Mouse (Mus musculus) liver, postnatal 0 days (tissue): Measurements from ENCODE around the gene Sftpd. TPM values are rescaled to one million over a fixed set of nuclear protein-coding genes. Genes with fewer than 3 reads are reported as not detected.

Source experiments
- ATAC-seq: fragments of 200-750 bp; cut with Nextera tagmentation; 2 replicates; pipeline ENCODE4 v1.8.0; 2017; ENCODE audit warnings: mild to moderate bottlenecking, moderate library complexity
- DNase-seq: peaks from one replicate; pipeline ENCODE4 v3.0.0-alpha.2; 2016
- H3K27ac ChIP-seq: fragments of 300-500 bp; sonication (generic); 2 replicates; pipeline ENCODE4 v1.5.1; 2014; ENCODE audit warnings: antibody characterized with exemption, moderate library complexity, mild to moderate bottlenecking, low read depth
- H3K27me3 ChIP-seq: fragments of 300-500 bp; sonication (generic); 2 replicates; pipeline ENCODE4 v1.6.1; 2014; ENCODE audit warnings: low read length, control low read depth, mixed read lengths; ENCODE audit not compliant: insufficient read depth
- H3K36me3 ChIP-seq: fragments of 300-500 bp; sonication (generic); replicated peaks from 2 replicates; pipeline ENCODE4 v1.6.1; 2014; ENCODE audit warnings: mild to moderate bottlenecking, control low read depth, low read length, moderate library complexity, mixed read lengths; ENCODE audit not compliant: insufficient read depth
- H3K4me1 ChIP-seq: fragments of 300-500 bp; sonication (generic); 2 replicates; pipeline ENCODE4 v1.6.1; 2014; ENCODE audit warnings: antibody characterized with exemption, mild to moderate bottlenecking, control low read depth; ENCODE audit not compliant: insufficient read depth
- H3K4me2 ChIP-seq: fragments of 300-500 bp; sonication (generic); 2 replicates; pipeline ENCODE4 v1.6.1; 2014; ENCODE audit warnings: low read depth, mild to moderate bottlenecking, low read length, moderate library complexity, mixed read lengths
- H3K4me3 ChIP-seq: fragments of 300-500 bp; sonication (generic); 2 replicates; pipeline ENCODE4 v1.5.1; 2014; ENCODE audit warnings: low read depth, low read length
- H3K9ac ChIP-seq: fragments of 300-500 bp; sonication (generic); replicated peaks from 2 replicates; pipeline ENCODE4 v1.6.1; 2014; ENCODE audit warnings: mild to moderate bottlenecking, moderate library complexity
- H3K9me3 ChIP-seq: fragments of 300-500 bp; sonication (generic); 2 replicates; pipeline ENCODE4 v1.6.1; 2016; ENCODE audit warnings: mild to moderate bottlenecking, control low read depth, low read length, mixed read lengths
- CTCF ChIP-seq: sonication (generic); IDR thresholded peaks from 2 replicates; pipeline ENCODE4 v1.5.1; 2016; ENCODE audit warnings: antibody characterized with exemption, low read depth
- EP300 ChIP-seq: IDR thresholded peaks from 2 replicates; pipeline ENCODE4 v1.6.1; 2016; ENCODE audit warnings: antibody characterized with exemption, low read depth, mild to moderate bottlenecking
- WGBS: fragments of 180-500 bp; shearing (Covaris S2); extraction: QIAGEN DNeasy Blood & Tissue Kit; methylation state at CpG from one replicate; pipeline ENCODE4 v1.1.7; 2014; ENCODE audit not compliant: insufficient replicate concordance; 5-methylcytosine and 5-hydroxymethylcytosine counted together
- polyA plus RNA-seq: library from polyadenylated mRNA; unstranded; fragments of >200 nt; fragmentation: Nextera tagmentation; extraction: Ambion mirVana; gene quantifications from 2 replicates; pipeline ENCODE4 v1.2.1, GENCODE M21; 2015

Sftpd gene
- 1.9 and 2.0 TPM in 2 replicates for polyA plus RNA-seq

- H3K4me2 ChIP-seq: no peak within 1 kb of the TSS
- 70% methylated on average over 4 of the region's 4 CpGs for WGBS
- TF ChIP-seq CTCF (no peak), EP300 (no peak)
Measured at GRCm38 (mm10) chr14:41185059-41185821, at the start of gene Sftpd. TSS of gene Sftpd (minus strand) at chr14:41185149.

GRCm38 (mm10) chr14:41198037-41198730, 13.2 kb upstream of the Sftpd start:
- no peak overlapping the region for H3K27ac ChIP-seq
- peak; percentile 71 for ATAC-seq
- no peaks in the 10 kb centered on the region for H3K4me1 ChIP-seq
- H3K4me3 ChIP-seq: no peak overlapping the region
- H3K27me3 ChIP-seq: no peaks in the 10 kb centered on the region
- no peaks in the 10 kb centered on the region for H3K9me3 ChIP-seq
- H3K4me2 ChIP-seq: no peak overlapping the region
- no peaks in the 10 kb centered on the region for H3K36me3 ChIP-seq
- 39% methylated on average over 6 of the region's 6 CpGs for WGBS
- no peak overlapping the region for H3K9ac ChIP-seq
- TF ChIP-seq CTCF: no peak
- peak; percentile 67 for TF ChIP-seq EP300
- DNase-seq: no peak

More at GRCm38 (mm10) chr14:41185059-41185821, at the start of gene Sftpd:
- H3K27ac ChIP-seq: no peak within 1 kb of the TSS
- no peak within 1 kb of the TSS for H3K9ac ChIP-seq
- no peak for DNase-seq
- H3K4me1 ChIP-seq: no peaks in the 10 kb centered on the region
- no peak within 1 kb of the TSS for H3K4me3 ChIP-seq
- no peaks in the 10 kb centered on the region for H3K36me3 ChIP-seq
- ATAC-seq: no peak
- H3K27me3 ChIP-seq: no peaks in the 10 kb centered on the region
- H3K9me3 ChIP-seq: no peaks in the 10 kb centered on the region

DNA sequence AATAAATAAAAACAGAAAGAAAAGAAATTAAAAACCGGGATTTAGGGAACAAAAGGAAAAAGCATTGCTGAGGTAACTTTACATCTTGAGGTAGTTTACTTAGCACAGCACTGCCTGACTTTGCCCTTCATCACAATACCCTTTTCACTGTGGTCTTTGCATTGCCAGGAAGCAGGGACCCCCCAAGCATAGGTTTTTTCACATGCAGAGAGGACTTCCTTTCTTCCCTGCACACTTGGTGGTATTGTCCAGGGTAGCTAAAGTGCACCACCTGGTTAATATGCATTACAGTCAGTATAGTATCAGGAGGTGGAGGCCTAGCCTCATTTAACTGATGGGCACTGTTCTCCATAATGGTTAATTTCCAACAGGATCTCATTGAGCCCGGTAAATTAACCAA, 4.5 kb upstream of the Sftpd start:
- ATAC-seq: no peak

DNA sequence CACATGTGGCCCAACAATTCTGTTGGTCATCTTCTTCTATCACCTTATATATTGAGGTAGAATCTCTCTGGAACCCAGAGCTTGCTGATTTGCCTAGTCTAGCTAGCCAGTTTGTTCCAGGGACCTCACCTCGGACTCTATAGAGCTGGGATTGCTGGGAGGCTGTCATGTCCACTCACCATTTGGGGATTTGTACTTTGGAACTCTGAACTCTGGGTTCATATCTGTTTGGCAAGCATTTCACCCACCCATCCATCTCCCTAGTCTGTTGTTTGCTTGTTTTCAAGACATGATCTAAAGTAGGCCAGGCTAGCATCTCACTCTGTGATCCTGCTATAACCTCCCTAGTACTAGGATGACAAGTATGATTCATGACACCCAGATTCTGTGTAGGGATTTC, 10.1 kb downstream of the Sftpd start:
- TF ChIP-seq EP300 (no peak), CTCF (no peak)
- H3K4me2 ChIP-seq: no peak overlapping the region
- peak; percentile 75 for ATAC-seq
- no peak overlapping the region for H3K4me3 ChIP-seq
- no peaks in the 10 kb centered on the region for H3K27me3 ChIP-seq
- no peak overlapping the region for H3K27ac ChIP-seq
- 52% methylated on average over 1 of the region's 1 CpGs for WGBS
- H3K36me3 ChIP-seq: no peaks in the 10 kb centered on the region
- DNase-seq: no peak
- 0 out of 2 replicates have a peak, but pooled peaks cover 5% of the 10 kb centered on the region for H3K4me1 ChIP-seq
- H3K9me3 ChIP-seq: no peaks in the 10 kb centered on the region
- H3K9ac ChIP-seq: no peak overlapping the region

More for the DNA sequence above, 4.5 kb upstream of the Sftpd start:
- Histone ChIP-seq H3K27me3 (no peaks in the 10 kb centered on the region), H3K36me3 (no peaks in the 10 kb centered on the region), H3K4me1 (no peaks in the 10 kb centered on the region), H3K9me3 (peaks cover 2% of the 10 kb centered on the region; the same call in 1 of the 2 replicates), H3K9ac (no peak overlapping the region), H3K4me3 (no peak overlapping the region), H3K27ac (no peak overlapping the region), H3K4me2 (no peak overlapping the region)
- TF ChIP-seq CTCF (no peak), EP300 (no peak)
- WGBS: 69% methylated on average over 2 of the region's 2 CpGs
- no peak for DNase-seq

DNA sequence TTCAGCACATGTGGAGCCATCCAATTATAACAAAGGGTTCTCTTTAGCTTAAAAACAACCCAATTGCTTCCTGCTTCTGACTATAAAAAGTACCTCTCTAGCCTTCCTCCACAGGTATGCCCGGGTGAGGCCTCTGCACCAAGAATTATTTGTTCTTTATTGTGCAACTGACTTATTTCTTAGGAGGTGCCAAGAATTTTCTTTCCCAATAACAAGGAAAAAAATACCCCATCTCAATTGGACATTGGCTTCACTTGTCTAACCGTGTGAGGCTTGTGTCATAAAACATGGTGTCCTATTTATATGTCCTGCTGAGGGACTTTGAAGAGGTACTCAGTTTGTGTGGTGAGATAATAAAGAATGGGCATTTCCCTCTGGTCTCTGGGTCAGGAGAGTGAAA, 14.4 kb downstream of the Sftpd start:
- no peak overlapping the region for H3K4me3 ChIP-seq
- peak overlapping the region; percentile 51; the same call in 1 of the 2 replicates for H3K27ac ChIP-seq
- peak; percentile 76 for ATAC-seq
- H3K9ac ChIP-seq: no peak overlapping the region
- no peaks in the 10 kb centered on the region for H3K27me3 ChIP-seq
- H3K4me2 ChIP-seq: no peak overlapping the region
- 58% methylated on average over 2 of the region's 2 CpGs for WGBS
- H3K9me3 ChIP-seq: no peaks in the 10 kb centered on the region
- TF ChIP-seq EP300 (peak; percentile 30; the same call in 1 of the 2 replicates), CTCF (no peak)
- 0 out of 2 replicates have a peak, but pooled peaks cover 3% of the 10 kb centered on the region for H3K4me1 ChIP-seq
- DNase-seq: no peak
- no peaks in the 10 kb centered on the region for H3K36me3 ChIP-seq

DNA sequence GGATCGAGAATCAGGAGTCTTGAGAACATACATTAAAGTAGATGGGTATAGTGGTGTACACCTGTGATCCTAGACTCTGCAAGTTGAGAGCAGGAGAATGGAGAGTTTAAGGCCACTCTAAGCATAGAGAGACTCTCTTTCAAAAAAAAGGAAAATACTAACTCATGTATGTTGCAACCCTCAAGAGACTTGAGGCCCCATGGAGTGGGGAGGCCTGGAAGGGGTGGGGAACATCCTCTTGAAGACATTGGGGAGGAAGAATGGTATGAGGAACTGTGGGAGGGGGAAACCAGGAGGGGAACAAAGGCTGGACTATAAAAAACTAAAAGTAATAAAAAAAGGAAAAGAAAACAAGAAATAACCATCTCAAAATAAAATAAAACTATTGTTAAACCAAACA, 16.4 kb downstream of the Sftpd start:
- Histone ChIP-seq H3K9ac (no peak overlapping the region), H3K36me3 (no peaks in the 10 kb centered on the region), H3K4me2 (no peak overlapping the region), H3K4me1 (no peaks in the 10 kb centered on the region), H3K27ac (no peak overlapping the region), H3K27me3 (no peaks in the 10 kb centered on the region), H3K4me3 (no peak overlapping the region), H3K9me3 (no peaks in the 10 kb centered on the region)
- ATAC-seq (no peak), DNase-seq (no peak)
- TF ChIP-seq CTCF: no peak
- WGBS: 70% methylated on average over 1 of the region's 1 CpGs
